Mouse (Mus musculus) heart, postnatal 0 days (tissue): ENCODE data around the gene Six5. TPM values are rescaled to one million over a fixed set of nuclear protein-coding genes. Genes with fewer than 3 reads are reported as not detected.
A peak's percentile ranks its signal among the peaks of the same experiment; 100 is the strongest.

Experiments used
- ATAC-seq: fragments of 200-750 bp; cut with Nextera tagmentation; 2 replicates; pipeline ENCODE4 v1.8.0; 2017; ENCODE audit warnings: low read depth, moderate number of reproducible peaks, moderate library complexity; ENCODE audit not compliant: insufficient read depth
- DNase-seq: peaks from one replicate; pipeline ENCODE4 v3.0.0-alpha.2; 2016; ENCODE audit warnings: low spot score
- H3K27ac ChIP-seq: fragments of 300-500 bp; sonication (generic); 2 replicates; pipeline ENCODE4 v1.5.1; 2014; ENCODE audit warnings: low read depth, mild to moderate bottlenecking
- H3K27me3 ChIP-seq: fragments of 300-500 bp; sonication (generic); 2 replicates; pipeline ENCODE4 v1.6.1; 2014; ENCODE audit warnings: low read length, mixed read lengths; ENCODE audit not compliant: control insufficient read depth, insufficient read depth
- H3K36me3 ChIP-seq: fragments of 300-500 bp; sonication (generic); replicated peaks from 2 replicates; pipeline ENCODE4 v1.6.1; 2014; ENCODE audit warnings: low read length, mixed read lengths; ENCODE audit not compliant: control insufficient read depth, insufficient read depth
- H3K4me1 ChIP-seq: fragments of 300-500 bp; sonication (generic); 2 replicates; pipeline ENCODE4 v1.6.1; 2014; ENCODE audit warnings: antibody characterized with exemption; ENCODE audit not compliant: control insufficient read depth, insufficient read depth
- H3K4me2 ChIP-seq: fragments of 300-500 bp; sonication (generic); 2 replicates; pipeline ENCODE4 v1.6.1; 2014; ENCODE audit warnings: low read depth, mild to moderate bottlenecking, low read length, moderate library complexity
- H3K4me3 ChIP-seq: fragments of 300-500 bp; sonication (generic); 2 replicates; pipeline ENCODE4 v1.5.1; 2014; ENCODE audit warnings: low read depth, low read length
- H3K9ac ChIP-seq: fragments of 300-500 bp; sonication (generic); replicated peaks from 2 replicates; pipeline ENCODE4 v1.6.1; 2014; ENCODE audit warnings: low read depth, low read length, mixed read lengths
- H3K9me3 ChIP-seq: fragments of 300-500 bp; sonication (generic); replicated peaks from 2 replicates; pipeline ENCODE4 v1.6.1; 2016; ENCODE audit warnings: low read length; ENCODE audit not compliant: control insufficient read depth
- CTCF ChIP-seq: IDR thresholded peaks from 2 replicates; pipeline ENCODE4 v1.5.1; 2016; ENCODE audit warnings: antibody characterized with exemption, control low read depth, low read depth
- EP300 ChIP-seq: IDR thresholded peaks from 2 replicates; pipeline ENCODE4 v1.6.1; 2016; ENCODE audit warnings: antibody characterized with exemption, low read depth
- WGBS: fragments of 180-500 bp; shearing (Covaris S2); extraction: QIAGEN DNeasy Blood & Tissue Kit; methylation state at CpG from one replicate; pipeline ENCODE4 v1.1.7; 2014; 5-methylcytosine and 5-hydroxymethylcytosine counted together
- polyA plus RNA-seq: library from polyadenylated mRNA; unstranded; fragments of >200 nt; fragmentation: Nextera tagmentation; extraction: Ambion mirVana; gene quantifications from 2 replicates; pipeline ENCODE4 v1.2.1, GENCODE M21; 2015
- total RNA-seq: library from RNA; depleted of rRNA; stranded (reverse); fragments of >200 nt; gene quantifications from 2 replicates; pipeline ENCODE4 v1.2.3, GENCODE M21; 2014; ENCODE audit warnings: low replicate concordance

Gene Six5
- total and polyA plus RNA-seq, 2 experiments from 2014 or later, result 3.8 to 21.0 TPM

GRCm38 (mm10) chr7:19093537-19094385 lies 633 bp upstream of the Six5 start:
- Histone ChIP-seq H3K4me2 (peak overlapping the region; percentile 90), H3K36me3 (peaks cover 34% of the 10 kb centered on the region), H3K4me1 (peaks cover 29% of the 10 kb centered on the region), H3K4me3 (peak overlapping the region; percentile 63), H3K27me3 (no peaks in the 10 kb centered on the region), H3K9me3 (no peaks in the 10 kb centered on the region), H3K9ac (peak overlapping the region; percentile 74), H3K27ac (peak overlapping the region; percentile 93)
- TF ChIP-seq CTCF, result no peak
- no peak for TF ChIP-seq EP300
- WGBS, result under 1% methylated on average over 44 of the region's 45 CpGs
- DNase-seq (peak; percentile 96), ATAC-seq (peak; percentile 83)

- H3K27me3 ChIP-seq, result no peaks in the 10 kb centered on the region
- peak overlapping the region; percentile 74 for H3K9ac ChIP-seq
- no peak for TF ChIP-seq CTCF
- TF ChIP-seq EP300, result no peak
- H3K36me3 ChIP-seq, result peaks cover 27% of the 10 kb centered on the region
- ATAC-seq, result no peak
- H3K4me3 ChIP-seq, result peak overlapping the region; percentile 63
- H3K27ac ChIP-seq, result peak overlapping the region; percentile 93
- H3K4me2 ChIP-seq, result peak overlapping the region; percentile 90
- H3K4me1 ChIP-seq, result peaks cover 29% of the 10 kb centered on the region
- H3K9me3 ChIP-seq, result no peaks in the 10 kb centered on the region
- no peak for DNase-seq
- under 1% methylated on average over 73 of the region's 87 CpGs for WGBS
Observed at GRCm38 (mm10) chr7:19094826-19095750, 694 bp downstream of the Six5 start.

- TF ChIP-seq CTCF, result no peak
- TF ChIP-seq EP300, result no peak
- Histone ChIP-seq H3K36me3 (peaks cover 21% of the 10 kb centered on the region), H3K4me3 (peak overlapping the region; percentile 63), H3K9me3 (no peaks in the 10 kb centered on the region), H3K4me2 (peak overlapping the region; percentile 90), H3K27ac (peak overlapping the region; percentile 93), H3K9ac (peak overlapping the region; percentile 74), H3K27me3 (no peaks in the 10 kb centered on the region), H3K4me1 (peaks cover 29% of the 10 kb centered on the region)
- no peak for ATAC-seq
- DNase-seq, result peak; percentile 77
- WGBS, result 2% methylated on average over 19 of the region's 19 CpGs
Observed at GRCm38 (mm10) chr7:19095751-19096110, 1.3 kb downstream of the Six5 start.

GRCm38 (mm10) chr7:19096421-19096976 lies 2.1 kb downstream of the Six5 start:
- H3K4me3 ChIP-seq, result peak overlapping the region; percentile 63
- peak overlapping the region; percentile 93; the same call in 1 of the 2 replicates for H3K27ac ChIP-seq
- peak overlapping the region; percentile 90 for H3K4me2 ChIP-seq
- H3K9ac ChIP-seq, result peak overlapping the region; percentile 74; the same call in 1 of the 2 replicates
- H3K9me3 ChIP-seq, result no peaks in the 10 kb centered on the region
- TF ChIP-seq CTCF, result no peak
- TF ChIP-seq EP300, result no peak
- ATAC-seq (no peak), DNase-seq (no peak)
- H3K4me1 ChIP-seq, result peaks cover 29% of the 10 kb centered on the region
- peaks cover 13% of the 10 kb centered on the region; the same call in 1 of the 2 replicates for H3K36me3 ChIP-seq
- WGBS, result 60% methylated on average over 5 of the region's 5 CpGs
- no peaks in the 10 kb centered on the region for H3K27me3 ChIP-seq

DNA sequence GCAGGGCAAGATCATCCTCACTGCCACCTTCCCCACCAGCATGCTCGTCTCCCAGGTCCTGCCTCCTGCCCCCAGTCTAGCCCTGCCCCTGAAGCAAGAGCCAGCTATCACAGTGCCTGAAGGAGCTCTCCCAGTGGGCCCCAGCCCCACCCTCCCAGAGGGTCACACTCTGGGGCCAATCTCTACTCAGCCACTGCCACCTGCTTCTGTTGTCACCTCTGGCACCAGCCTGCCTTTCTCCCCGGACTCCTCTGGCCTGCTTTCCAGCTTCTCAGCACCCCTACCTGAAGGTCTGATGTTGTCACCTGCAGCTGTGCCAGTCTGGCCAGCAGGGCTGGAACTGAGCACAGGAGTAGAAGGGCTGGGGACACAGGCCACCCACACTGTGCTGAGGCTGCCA lies 2.8 kb downstream of the Six5 start:
- H3K9ac ChIP-seq, result no peak overlapping the region
- H3K27me3 ChIP-seq, result no peaks in the 10 kb centered on the region
- no peak for DNase-seq
- H3K4me1 ChIP-seq, result peaks cover 29% of the 10 kb centered on the region
- H3K9me3 ChIP-seq, result no peaks in the 10 kb centered on the region
- 27% methylated on average over 2 of the region's 2 CpGs for WGBS
- ATAC-seq, result no peak
- no peak for TF ChIP-seq EP300
- TF ChIP-seq CTCF, result no peak
- no peak overlapping the region for H3K27ac ChIP-seq
- peaks cover 6% of the 10 kb centered on the region; the same call in 1 of the 2 replicates for H3K36me3 ChIP-seq
- no peak overlapping the region for H3K4me2 ChIP-seq
- no peak overlapping the region for H3K4me3 ChIP-seq
